ENCODE assay signal across 24 mouse cellular contexts in genomic region chr6:85044621-85045152, GRCm38 (mm10). TPM values are rescaled to one million over a fixed set of nuclear protein-coding genes. Genes with fewer than 3 reads are reported as not detected.
DNase-seq lines count a peak whose midpoint lies in the region; ATAC-seq and TF ChIP-seq lines count a peak whose summit lies in the region.
"Had no signal": no experiment of that assay in that cellular context is flagged by ENCODE, and none has a peak within 500 bp of the region (broad histone marks: within the 10 kb centered on the region; RNA-seq: fewer than 3 reads in every experiment).

No protein-coding gene starts in this region.

- no peak for TF ChIP-seq POLR2A in kidney, adult 2 months (IDR thresholded peaks at IDR 0.05; ENCODE audit: low read depth, low read length)

- peak; percentile 27 for DNase-seq in embryo, embryonic 10.5 days (ENCODE audit: low spot score)
- DNase-seq in embryo, embryonic 10 days (ENCODE audit: low spot score): no peak
- DNase-seq in ES-E14 (ENCODE audit: low read depth, low spot score): peak; percentile 48
- no peak for DNase-seq in kidney, adult 2 months
- DNase-seq in forebrain, embryonic 14.5 days (ENCODE audit: low spot score): no peak
- DNase-seq: adrenal gland, postnatal 10 days; adrenal gland, postnatal 36 days; cerebellum, adult 18-20 months; cerebellum, adult 9-10 months; cerebellum, postnatal 14 days; gastrocnemius, postnatal 36 days; kidney, adult 11 months; kidney, adult 9 months had no signal

- TF ChIP-seq CTCF in E14TG2a.4 (conservative IDR thresholded peaks at IDR 0.05; ENCODE audit: low read length): no peak
- no peak for TF ChIP-seq CTCF in kidney, adult 2 months (conservative IDR thresholded peaks at IDR 0.05; ENCODE audit: insufficient read depth, insufficient read length, low read depth, low read length)

- peaks cover 3% of the 10 kb centered on the region; the same call in 1 of the 2 replicates for H3K36me3 ChIP-seq in E14TG2a.4 (ENCODE audit: insufficient read depth, low read length)
- H3K36me3 ChIP-seq in ES-E14 (ENCODE audit: control insufficient read depth, insufficient read depth, low read length, poor library complexity, severe bottlenecking): no peaks in the 10 kb centered on the region
- no peaks in the 10 kb centered on the region for H3K36me3 ChIP-seq in kidney, adult 2 months (ENCODE audit: control insufficient read depth, insufficient read depth, low read length)
- H3K36me3 ChIP-seq in forebrain, embryonic 14.5 days (ENCODE audit: control insufficient read depth, insufficient read depth, low read length): no peaks in the 10 kb centered on the region
- H3K36me3 ChIP-seq: embryonic facial prominence, embryonic 12.5 days; embryonic facial prominence, embryonic 15.5 days; forebrain, embryonic 15.5 days; G1E; hindbrain, embryonic 10.5 days; hindbrain, embryonic 13.5 days; intestine, embryonic 15.5 days had no signal

- peak overlapping the region; percentile 85 for H3K27ac ChIP-seq in ES-E14 (ENCODE audit: insufficient read depth, low read depth, low read length, poor library complexity, severe bottlenecking)
- H3K27ac ChIP-seq in kidney, adult 2 months (ENCODE audit: insufficient read depth, low read depth, low read length): no peak overlapping the region
- H3K27ac ChIP-seq in forebrain, embryonic 14.5 days (ENCODE audit: low read depth, low read length): no peak overlapping the region
- H3K27ac ChIP-seq: embryonic facial prominence, embryonic 12.5 days; embryonic facial prominence, embryonic 15.5 days; forebrain, embryonic 15.5 days; hindbrain, embryonic 10.5 days; hindbrain, embryonic 13.5 days; intestine, embryonic 15.5 days had no signal

- H3K4me2 ChIP-seq in forebrain, embryonic 14.5 days (ENCODE audit: low read length): no peak overlapping the region
- H3K4me2 ChIP-seq: embryonic facial prominence, embryonic 12.5 days; embryonic facial prominence, embryonic 15.5 days; forebrain, embryonic 15.5 days; heart, embryonic 11.5 days; hindbrain, embryonic 13.5 days; intestine, embryonic 15.5 days had no signal

- no peaks in the 10 kb centered on the region for H3K9me3 ChIP-seq in E14TG2a.4 (ENCODE audit: low read length)
- no peaks in the 10 kb centered on the region for H3K9me3 ChIP-seq in ES-E14 (ENCODE audit: control insufficient read depth, insufficient read depth, low read depth, low read length)
- H3K9me3 ChIP-seq in forebrain, embryonic 14.5 days (replicated peaks; ENCODE audit: control insufficient read depth, low read length): no peaks in the 10 kb centered on the region
- H3K9me3 ChIP-seq: embryonic facial prominence, embryonic 12.5 days; embryonic facial prominence, embryonic 15.5 days; forebrain, embryonic 15.5 days; G1E; hindbrain, embryonic 10.5 days; hindbrain, embryonic 13.5 days; intestine, embryonic 15.5 days had no signal

- H3K27me3 ChIP-seq in E14TG2a.4 (ENCODE audit: insufficient read depth, low read length): no peaks in the 10 kb centered on the region
- no peaks in the 10 kb centered on the region for H3K27me3 ChIP-seq in kidney, adult 2 months (replicated peaks; ENCODE audit: control insufficient read depth, insufficient read depth, low read length)
- H3K27me3 ChIP-seq in forebrain, embryonic 14.5 days (replicated peaks; ENCODE audit: control insufficient read depth, insufficient read depth, low read length): no peaks in the 10 kb centered on the region
- H3K27me3 ChIP-seq: embryonic facial prominence, embryonic 12.5 days; embryonic facial prominence, embryonic 15.5 days; forebrain, embryonic 15.5 days; hindbrain, embryonic 13.5 days; intestine, embryonic 15.5 days; Patski had no signal

- no peak for ATAC-seq in forebrain, embryonic 14.5 days
- ATAC-seq: forebrain, embryonic 15.5 days; hindbrain, embryonic 16.5 days; intestine, embryonic 15.5 days; Patski had no signal

- no peak overlapping the region for H3K9ac ChIP-seq in ES-E14 (ENCODE audit: insufficient read depth, low read depth, low read length, poor library complexity, severe bottlenecking)
- H3K9ac ChIP-seq in forebrain, embryonic 14.5 days (ENCODE audit: low read length): no peak overlapping the region
- H3K9ac ChIP-seq: embryonic facial prominence, embryonic 12.5 days; embryonic facial prominence, embryonic 15.5 days; forebrain, embryonic 15.5 days; hindbrain, embryonic 13.5 days; intestine, embryonic 15.5 days had no signal

- in situ Hi-C loops in ES-E14 (cut with MboI; ENCODE audit: low sequenced_read_pairs in 2 of 2, unreplicated experiment in 2 of 2): loop anchor here in 1 of 2 experiments (25.0 kb wide), 1 partner anchor 93 kb away; the partner anchor contains the start of gene Spr

- peaks cover 55% of the 10 kb centered on the region for H3K4me1 ChIP-seq in E14TG2a.4 (replicated peaks; ENCODE audit: low read depth, low read length)
- peaks cover 0 to 9% of the 10 kb centered on the region in 2 experiments; a peak in 2 of 4 replicates for H3K4me1 ChIP-seq in ES-E14 (ENCODE audit: control insufficient read depth in 2 of 2, insufficient read depth in 2 of 2, low read length in 2 of 2, poor library complexity in 1 of 2)
- H3K4me1 ChIP-seq in kidney, adult 2 months (ENCODE audit: control insufficient read depth, insufficient read depth, low read length): no peaks in the 10 kb centered on the region
- no peaks in the 10 kb centered on the region for H3K4me1 ChIP-seq in forebrain, embryonic 14.5 days (ENCODE audit: control insufficient read depth, insufficient read depth, low read length)
- H3K4me1 ChIP-seq: forebrain, embryonic 15.5 days; intestine, embryonic 15.5 days had no signal

- peak overlapping the region; percentile 35; the same call in 1 of the 2 replicates for H3K4me3 ChIP-seq in E14TG2a.4 (replicated peaks; ENCODE audit: low read length)
- no peak overlapping the region for H3K4me3 ChIP-seq in ES-E14 (ENCODE audit: insufficient read depth in 1 of 2, low read depth in 1 of 2, low read length in 2 of 2, poor library complexity in 1 of 2, severe bottlenecking in 1 of 2)
- no peak overlapping the region for H3K4me3 ChIP-seq in kidney, adult 2 months (ENCODE audit: insufficient read depth, low read depth, low read length)
- H3K4me3 ChIP-seq in forebrain, embryonic 14.5 days (ENCODE audit: low read depth, low read length): no peak overlapping the region
- H3K4me3 ChIP-seq: embryonic facial prominence, embryonic 12.5 days; embryonic facial prominence, embryonic 15.5 days; forebrain, embryonic 15.5 days; hindbrain, embryonic 10.5 days; hindbrain, embryonic 13.5 days; intestine, embryonic 15.5 days had no signal

- 78% methylated on average over 4 of the region's 4 CpGs for WGBS in kidney, adult 2 months
- WGBS in forebrain, embryonic 14.5 days: 68% methylated on average over 4 of the region's 4 CpGs

TF ChIP-seq in ES-E14, 5 proteins besides CTCF, POLR2A, EP300 and RAD21:
- TF ChIP-seq MAFK (IDR thresholded peaks at IDR 0.05; ENCODE audit: insufficient read depth, low read depth, low read length) (no peak), CHD2 (IDR thresholded peaks at IDR 0.05; ENCODE audit: low read depth, low read length) (peak; percentile 61; the same call in 1 of the 2 replicates)

RNA-seq across cellular contexts. Expression of gene Exoc6b, which starts 24.6 kb away (rescaled TPM):
- 18.1 and 19.8 TPM in 2 replicates for total RNA-seq in ES-E14 (2012; rRNA removed)
- polyA plus RNA-seq in kidney, adult 2 months (2012; rRNA removed): 8.0 and 8.4 TPM in 2 replicates
- polyA plus RNA-seq in forebrain, embryonic 14.5 days (2014; fragmentation: Nextera tagmentation; extraction: Ambion mirVana): 39.0 and 55.3 TPM in 2 replicates

Comparison
In these comparisons a context has a peak if more than half of its experiments do, and no peak if none do; other contexts are left out.
1. DNase-seq: peak in embryo, embryonic 10.5 days (single experiment) and ES-E14 (single experiment); none in embryo, embryonic 10 days (single experiment), kidney, adult 2 months (single experiment) and forebrain, embryonic 14.5 days (single experiment).